Mouse (Mus musculus): Measurements from ENCODE around the gene Cyp2c55. TPM values are rescaled to one million over a fixed set of nuclear protein-coding genes. Genes with fewer than 3 reads are reported as not detected.

The Cyp2c55 gene
- not detected in 2 replicates for polyA plus RNA-seq (2015; fragmentation: Nextera tagmentation; extraction: Ambion mirVana)

DNA sequence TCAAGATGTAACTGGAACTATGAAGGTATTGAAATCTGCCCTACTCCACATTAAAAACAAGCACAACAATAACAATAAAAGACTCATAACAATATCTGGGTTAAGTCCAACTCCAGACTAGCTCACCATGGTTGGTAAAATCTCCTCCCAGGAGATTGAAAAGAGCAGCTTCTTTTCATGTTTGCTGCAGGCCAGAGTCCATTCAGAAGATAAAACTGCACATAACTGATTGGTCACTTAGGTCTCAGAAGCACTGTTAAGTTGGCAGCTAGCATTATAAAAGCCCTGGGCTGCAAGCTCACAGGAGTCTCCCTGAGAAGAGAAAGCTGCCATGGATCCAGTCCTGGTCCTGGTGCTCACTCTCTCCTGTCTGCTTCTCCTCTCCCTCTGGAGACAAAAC lies at the start of gene Cyp2c55:
Cyp2c55 (plus strand) TSS at position 305 of the 400 bp plus-strand sequence.

DNA sequence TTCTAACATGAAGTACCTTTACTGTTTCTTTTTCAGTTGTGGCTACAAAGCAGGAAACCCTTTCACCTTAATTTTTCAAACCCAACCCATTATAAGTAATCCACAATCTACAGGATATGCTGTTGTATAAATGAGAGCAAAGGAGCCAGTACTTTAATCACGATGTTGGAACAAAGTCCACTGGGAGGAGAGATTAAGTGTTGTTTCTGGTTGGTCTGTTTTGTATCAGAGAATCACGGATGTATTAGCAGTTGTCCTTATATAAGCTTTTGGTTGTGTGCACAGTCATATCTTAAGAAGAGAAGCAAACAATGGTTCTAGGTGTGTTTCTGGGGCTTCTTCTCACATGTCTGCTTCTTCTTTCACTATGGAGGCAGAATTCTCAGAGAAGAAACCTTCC lies 53.9 kb downstream of the Cyp2c55 start, which contains the start of gene Cyp2c65:
Cyp2c65 (plus strand) TSS at position 297 of the 400 bp plus-strand sequence.

Small RNAs within 50 kb of the gene (microRNA-seq; reads per million reads assigned to microRNA genes)
- 0 reads per million in 2 experiments for gene Gm23800

Other genes with a start within 250 kb of the Cyp2c55 start
- 2.4 and 2.9 TPM in 2 replicates for gene Noc3l, start 187.8 kb upstream of the Cyp2c55 start, polyA plus RNA-seq (2015; fragmentation: Nextera tagmentation; extraction: Ambion mirVana)
- 1.4 and 1.8 TPM in 2 replicates for gene Tbc1d12, start 170.4 kb upstream of the Cyp2c55 start, polyA plus RNA-seq (2015; fragmentation: Nextera tagmentation; extraction: Ambion mirVana)
- 5.1 and 7.4 TPM in 2 replicates for gene Hells, start 76.1 kb upstream of the Cyp2c55 start, polyA plus RNA-seq (2015; fragmentation: Nextera tagmentation; extraction: Ambion mirVana)
- gene Cyp2c65, start 54.0 kb downstream of the Cyp2c55 start, polyA plus RNA-seq (2015; fragmentation: Nextera tagmentation; extraction: Ambion mirVana): not detected in 2 replicates
- not detected in 2 replicates for gene Cyp2c66, start 106.9 kb downstream of the Cyp2c55 start, polyA plus RNA-seq (2015; fragmentation: Nextera tagmentation; extraction: Ambion mirVana)